Mouse (Mus musculus) kidney, adult 9 months (tissue): ENCODE results near the gene Atp6v0c.

Experiments used
- DNase-seq: peaks from one replicate; pipeline ENCODE4 v3.0.0; 2022

Gene Atp6v0c

DNA sequence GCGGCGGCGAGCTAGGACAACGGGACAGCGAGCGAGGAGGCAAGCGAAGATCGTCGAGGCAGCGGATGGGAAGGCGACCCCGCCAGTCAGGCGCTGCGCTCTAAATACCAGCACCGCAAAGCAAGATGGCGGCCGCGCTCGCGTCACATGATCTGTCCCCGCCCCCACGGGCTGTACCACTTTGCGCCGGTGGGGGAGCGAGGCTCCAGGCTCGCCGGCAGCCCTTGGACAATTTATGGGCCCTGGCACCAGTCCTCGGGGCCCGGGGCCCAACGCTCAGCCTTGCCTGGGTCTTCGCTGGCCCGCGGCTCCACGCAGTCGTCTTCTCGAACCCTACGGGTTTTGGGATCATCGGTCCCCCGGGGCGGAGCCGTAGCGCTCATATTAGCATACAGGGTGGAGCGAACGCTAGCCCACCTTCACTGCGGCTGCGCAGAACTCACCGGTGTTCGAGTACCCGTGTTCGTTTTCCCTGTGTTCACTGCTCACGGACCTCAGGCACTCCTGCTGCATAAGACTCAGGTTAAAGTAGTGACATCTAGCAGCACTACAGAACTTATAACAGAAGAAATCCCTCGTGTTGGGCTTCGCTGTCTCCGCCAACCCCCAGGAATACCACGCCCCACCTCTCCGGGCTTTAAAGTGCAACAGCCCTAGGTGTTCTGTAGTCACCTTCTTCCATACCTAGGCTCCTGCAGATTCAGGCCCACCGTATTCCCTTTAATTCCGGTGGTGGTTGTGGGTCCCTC, at the start of gene Atp6v0c:
Gene Atp6v0c, minus strand, starts transcription at position 386 of the 749 bp plus-strand sequence.
- peak; percentile 98 for DNase-seq

DNA sequence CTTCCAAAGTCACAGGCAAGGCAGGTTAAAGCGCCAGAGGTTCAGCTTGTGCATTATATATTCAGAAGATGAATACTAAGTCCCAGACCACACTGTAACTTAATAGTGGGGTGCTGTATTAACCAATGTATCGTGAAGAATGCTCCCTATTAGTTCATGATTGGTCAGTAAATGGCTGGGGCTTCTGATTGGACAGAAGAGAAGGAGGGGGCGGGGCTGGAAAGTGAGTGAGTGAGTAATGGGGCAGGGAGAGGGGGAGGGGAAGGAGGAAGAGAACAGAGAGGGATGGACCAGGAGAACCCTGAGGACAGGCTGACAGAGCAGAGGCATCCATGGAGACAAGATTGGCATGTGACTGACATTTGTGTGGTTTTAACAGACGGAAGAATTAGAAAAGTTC, 47.3 kb upstream of the Atp6v0c start:
- no peak for DNase-seq

DNA sequence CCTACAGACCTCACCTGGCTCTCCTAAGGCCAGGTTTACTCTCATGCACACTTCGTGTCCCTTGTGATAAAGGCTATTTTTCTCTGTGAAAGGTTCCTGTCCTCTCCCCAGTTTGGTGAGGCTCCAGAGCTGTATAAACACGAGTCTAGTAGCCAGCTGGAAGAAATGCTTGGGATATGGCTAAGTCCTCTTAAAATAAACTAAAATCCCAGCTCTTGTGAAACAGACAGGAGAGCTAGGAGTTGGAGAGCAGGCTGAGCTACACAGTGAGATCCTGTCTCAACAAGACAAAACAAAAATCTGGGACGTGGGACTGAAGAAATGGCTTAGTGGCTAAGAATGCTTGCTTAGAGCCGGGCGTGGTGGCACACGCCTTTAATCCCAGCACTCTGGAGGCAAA, 43.7 kb upstream of the Atp6v0c start:
- DNase-seq = no peak

DNA sequence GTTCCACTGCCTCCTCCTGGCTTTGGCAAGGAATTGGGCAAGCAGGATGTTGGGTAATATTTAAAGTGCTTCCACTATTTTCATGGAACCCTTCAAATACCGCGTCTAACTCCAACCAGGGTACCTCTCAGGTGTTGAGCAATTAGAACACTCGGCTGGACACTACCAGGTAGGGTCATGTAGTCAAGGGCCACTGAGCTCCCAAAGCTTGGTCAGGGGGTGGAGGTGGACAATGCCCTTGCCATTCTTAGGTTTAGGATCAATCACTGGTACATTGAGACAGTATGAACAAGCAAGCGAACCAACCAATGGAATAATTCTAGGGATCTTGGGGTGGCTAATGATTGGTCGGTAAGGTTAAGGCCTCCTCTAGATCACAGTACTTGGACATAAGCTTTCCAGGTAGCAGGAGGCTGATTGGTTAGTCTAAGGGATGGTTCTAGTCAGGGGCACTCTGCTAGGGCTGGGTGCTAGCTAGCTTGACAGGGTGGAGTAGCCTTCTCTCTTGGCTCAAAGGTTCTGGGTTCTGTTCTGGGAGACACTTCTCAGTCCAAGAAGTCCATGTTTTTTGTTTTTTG, 43.0 kb upstream of the Atp6v0c start:
- DNase-seq = no peak

DNA sequence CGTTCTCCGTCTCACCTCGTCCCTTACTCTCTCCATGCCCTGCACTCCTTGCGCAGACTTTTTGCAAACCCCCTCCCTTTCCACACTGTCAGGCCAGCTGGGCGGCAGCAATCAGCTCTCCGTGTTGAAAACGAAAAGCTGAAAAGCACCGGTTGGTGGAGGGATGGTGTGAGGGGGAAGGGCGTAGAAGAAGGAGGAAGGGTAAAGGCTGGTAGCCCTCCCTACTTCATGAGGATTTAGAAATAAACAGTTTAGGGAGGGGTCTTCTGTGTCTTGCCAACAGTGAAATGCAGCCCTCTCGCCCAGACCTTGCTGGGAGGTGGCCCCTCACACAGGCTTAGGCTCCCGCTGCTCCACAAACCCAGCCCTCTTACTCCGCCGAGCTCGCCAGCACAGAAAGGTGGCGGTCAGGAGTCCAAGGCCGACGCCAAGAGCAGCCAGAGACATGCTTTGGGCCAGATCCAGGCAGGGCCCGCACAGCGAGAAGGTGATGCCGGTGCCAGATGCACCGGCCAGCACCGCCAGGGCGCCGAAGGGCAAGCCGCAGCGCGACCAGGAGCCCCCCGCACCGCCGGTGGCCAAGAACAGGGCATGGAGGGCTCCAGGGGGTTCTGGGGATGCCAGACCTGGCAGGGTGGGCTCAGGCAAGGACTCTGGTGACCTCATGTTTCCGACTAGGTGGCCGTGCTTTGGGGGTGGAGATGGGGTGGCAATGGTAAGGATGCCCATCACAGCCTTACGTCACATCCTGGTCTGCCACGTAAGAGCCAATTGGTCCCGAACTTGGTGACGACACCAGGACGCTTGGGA, 42.3 kb upstream of the Atp6v0c start:
- DNase-seq = peak; percentile 50

DNA sequence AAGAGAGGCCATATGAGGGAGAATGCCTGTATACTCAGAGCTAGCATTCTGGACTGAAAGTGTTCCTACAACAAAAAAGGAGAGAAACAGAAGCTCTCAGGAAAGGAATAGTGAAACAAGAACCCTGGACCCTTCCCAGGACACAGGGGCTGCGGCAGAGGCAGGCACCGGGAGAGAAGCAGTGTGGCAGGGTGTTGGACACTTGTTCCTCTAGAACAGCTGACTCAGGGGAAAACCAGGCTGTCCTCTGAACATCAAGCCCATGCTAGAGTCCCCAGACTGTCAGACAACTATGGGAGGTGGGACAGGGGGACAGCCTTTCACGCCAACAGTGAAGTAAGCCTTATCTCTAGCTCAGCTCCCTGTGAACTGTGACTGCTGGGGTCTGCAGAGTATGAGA, 41.1 kb upstream of the Atp6v0c start:
- no peak for DNase-seq

DNA sequence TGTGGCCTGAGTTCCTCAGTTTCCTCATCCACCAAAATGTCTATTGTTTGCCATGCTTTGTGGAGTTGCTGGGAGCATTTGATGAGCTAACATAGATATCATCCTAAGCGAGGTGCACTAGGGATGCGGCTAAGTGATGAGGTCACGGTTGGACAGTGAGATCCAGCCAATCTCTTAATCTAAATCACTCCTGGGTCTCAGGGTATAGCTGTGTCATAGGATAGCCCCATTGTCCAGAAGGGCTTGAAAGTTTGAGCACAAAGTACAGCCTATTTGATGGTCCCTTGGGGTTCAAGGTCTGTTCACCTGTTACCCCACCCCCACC, 40.4 kb upstream of the Atp6v0c start:
- no peak for DNase-seq

DNA sequence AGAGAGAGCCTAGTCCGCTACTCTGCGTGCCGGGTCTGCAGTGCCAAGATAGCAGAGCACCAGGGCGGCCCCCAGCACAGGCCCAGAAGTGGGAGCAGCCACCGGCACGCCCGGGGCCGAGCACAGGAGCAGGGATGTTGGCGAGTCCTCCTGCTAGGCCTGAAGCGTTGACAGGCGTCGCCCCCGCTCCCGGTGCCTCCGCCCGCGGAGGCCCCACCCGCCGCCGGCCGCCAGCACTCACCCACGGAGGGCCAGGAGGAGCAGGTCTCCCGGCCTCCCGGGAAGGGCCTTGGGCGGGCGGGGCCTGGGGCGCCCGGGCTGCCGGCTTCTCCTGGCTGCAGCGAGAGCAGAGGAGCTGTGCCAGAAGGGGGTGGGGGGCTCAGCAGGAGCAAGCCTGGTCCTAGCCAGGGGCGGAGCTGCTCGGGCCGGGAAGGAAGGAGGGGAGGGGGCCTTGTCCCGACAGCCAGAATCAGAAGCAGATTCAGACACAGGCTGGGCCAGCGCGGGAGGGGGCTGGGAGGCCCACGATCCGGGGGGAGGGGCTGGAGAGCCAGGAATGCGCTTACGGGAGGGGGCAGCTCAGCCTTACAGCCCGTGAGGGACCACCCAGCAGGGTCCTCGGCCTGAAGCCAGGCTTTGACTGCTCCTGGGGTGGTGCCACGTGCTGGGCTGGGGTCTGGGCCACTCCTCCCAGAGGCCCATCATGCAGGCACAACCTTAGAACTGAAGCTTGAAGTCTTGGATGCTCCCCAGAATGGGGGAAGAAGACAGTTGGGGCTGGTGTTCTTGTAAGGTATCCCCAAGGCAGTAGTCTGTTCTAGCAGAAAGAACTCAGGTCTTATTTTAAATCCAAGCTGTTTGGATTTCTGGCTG, 39.8 kb upstream of the Atp6v0c start, which contains the start of gene Ntn3:
Gene Ntn3, minus strand, starts transcription at position 489 of the 873 bp plus-strand sequence.
- DNase-seq = no peak

DNA sequence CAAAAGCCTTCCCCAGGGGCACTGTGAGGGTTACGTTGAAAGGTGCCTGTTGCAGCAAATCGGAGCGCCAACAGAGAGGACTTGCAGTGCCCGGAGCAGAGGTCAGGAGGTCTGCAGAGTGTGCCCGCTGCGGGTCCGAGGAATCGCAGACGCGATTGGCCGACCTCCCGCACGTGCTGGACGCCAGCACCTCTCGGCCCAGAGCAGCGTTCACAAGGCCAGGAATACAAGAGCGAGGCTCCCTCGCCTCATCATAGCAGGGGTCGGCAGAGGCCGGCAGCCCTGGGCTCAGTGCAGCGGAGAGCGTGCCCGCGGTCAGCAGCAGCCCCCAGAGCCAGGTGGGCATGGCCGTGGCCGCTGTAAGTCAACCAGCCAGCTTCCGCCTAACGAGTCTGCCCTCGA, 39.1 kb upstream of the Atp6v0c start:
- DNase-seq = no peak

DNA sequence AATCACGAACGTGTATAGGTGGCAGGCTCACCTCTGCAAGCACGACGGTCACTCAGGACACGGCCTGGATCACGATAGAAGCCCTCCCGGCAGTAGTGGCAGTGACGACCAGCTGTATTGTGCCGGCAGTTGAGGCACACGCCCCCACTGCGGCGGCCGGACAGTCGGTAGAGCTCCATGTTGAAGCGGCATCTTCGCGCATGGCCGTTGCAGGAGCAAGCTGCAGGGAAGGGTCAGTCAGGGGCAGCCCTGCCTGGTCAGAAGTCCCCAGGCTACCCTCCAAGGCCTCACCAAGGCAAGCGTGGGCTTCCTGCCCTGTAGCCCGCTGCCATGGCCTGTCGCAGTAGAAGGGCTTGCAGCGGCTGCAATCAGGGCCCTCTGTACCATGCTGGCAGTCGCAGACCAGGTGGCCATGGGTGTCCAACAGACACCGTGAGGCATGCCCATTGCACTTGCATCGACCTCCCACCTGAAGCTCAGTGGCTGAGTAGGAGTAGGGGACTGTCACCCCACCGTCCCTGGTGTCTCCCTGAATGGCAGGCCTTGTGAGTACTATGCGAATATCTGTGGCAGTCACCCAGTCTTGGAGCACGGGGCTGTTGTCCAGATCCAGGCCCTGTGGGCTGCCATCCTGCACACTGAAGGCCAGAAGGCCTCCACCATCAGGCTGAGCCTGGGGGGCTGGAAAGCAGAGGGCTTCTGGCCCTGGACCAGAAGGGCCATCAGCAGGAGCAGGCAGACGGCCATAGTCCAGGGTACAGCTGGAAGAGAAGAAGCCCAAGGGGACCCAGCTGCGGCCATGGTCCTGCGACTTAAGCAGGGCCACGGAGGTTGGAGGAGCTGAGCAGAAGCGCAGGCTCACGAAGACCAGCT, 38.5 kb upstream of the Atp6v0c start:
- DNase-seq = no peak

DNA sequence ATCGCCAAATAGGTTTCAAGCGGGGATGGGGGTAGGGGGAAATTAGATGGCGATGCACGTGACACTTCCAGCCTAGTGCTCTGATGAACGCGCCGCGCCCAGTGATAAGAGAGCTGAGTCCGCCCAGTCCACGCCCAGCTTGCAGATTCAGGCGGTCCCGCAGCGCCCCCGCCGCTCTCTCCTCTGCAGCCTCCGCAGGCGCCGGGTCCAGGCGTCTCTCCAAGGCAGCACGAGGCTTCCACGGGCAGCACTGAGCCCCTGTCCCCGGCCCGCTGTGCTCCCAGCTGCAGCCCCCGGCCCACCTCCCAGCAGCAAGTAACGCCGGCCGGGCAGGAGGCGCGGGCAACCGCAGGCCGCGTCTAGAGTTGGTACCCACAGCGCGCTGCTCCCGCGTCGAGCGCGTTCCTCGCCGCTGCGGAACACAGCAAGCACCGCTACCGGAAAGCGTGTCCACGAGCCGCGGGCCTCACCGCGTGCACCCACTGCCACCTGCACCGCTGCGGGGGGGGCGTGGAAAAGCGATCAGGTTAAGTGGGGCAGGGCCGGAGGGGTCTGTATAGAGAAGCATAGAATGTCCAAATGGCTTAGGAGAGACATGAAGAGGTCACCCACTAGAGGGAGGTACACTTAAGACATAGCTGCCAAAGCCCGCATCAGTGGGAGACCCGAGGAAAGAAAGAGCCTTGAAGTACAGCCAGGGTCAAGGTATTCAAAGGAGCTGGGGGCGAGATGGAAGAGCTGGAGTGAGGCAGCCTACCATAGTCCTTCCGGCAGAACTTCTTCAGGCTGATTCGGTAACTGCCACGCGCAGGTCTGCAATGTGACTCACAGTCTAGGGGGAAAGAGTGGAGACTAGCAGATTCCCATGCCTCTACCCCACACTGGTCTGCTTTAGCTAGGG, 37.2 kb upstream of the Atp6v0c start:
- peak; percentile 21 for DNase-seq

DNA sequence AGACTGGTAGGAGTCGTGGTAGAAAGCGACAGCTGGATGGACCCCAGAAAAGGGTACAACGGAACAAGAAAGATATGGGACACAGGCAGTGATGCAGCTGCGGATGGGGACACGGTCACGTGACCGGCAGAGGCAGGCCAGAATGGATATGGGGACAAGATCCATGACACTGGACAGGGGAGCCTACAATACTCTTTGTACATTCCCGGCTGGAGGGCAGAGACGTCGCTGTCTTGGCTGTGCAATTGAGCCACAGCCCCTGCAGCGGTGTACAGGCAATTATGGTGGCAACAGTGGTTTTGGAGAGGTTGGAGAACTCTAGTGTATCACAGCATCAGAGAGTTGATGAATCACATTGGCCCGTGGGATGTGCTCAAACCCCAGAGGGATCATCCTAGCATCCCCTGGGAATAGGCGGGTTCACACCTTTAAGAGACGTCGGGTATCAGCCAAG, 36.4 kb upstream of the Atp6v0c start:
- no peak for DNase-seq

DNA sequence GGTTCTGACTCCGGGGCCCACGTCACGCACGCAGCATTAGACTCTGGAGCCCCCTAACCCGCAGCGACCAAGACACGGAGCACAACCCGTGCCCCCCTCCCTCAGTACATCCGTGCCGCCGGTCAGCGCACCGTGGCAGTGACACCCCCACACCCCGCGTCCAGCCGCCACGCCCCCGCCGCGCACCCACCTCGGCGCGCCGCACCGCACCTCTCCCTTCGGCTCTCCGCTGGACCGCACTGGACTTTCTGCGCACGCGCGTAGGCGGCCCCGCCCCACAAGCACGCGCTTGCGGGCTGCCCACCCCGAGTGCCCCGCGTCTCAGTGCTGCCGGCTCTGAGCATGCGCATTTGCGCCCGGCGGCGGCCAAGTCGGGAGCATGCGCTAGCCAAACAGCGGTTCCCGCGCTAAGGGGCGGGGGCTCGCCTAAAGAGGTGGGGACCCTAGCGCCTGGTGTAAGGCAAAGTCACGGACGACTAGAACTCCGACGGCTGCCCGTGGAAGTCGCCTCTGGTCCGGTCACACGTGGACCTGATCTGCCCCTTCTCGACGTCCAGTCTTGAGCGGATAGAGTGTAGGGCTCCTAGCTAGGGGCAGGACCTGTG, 35.9 kb upstream of the Atp6v0c start, which contains the start of gene Tbc1d24:
Gene Tbc1d24, minus strand, starts transcription at position 279 of the 605 bp plus-strand sequence.
- peak; percentile 89 for DNase-seq

DNA sequence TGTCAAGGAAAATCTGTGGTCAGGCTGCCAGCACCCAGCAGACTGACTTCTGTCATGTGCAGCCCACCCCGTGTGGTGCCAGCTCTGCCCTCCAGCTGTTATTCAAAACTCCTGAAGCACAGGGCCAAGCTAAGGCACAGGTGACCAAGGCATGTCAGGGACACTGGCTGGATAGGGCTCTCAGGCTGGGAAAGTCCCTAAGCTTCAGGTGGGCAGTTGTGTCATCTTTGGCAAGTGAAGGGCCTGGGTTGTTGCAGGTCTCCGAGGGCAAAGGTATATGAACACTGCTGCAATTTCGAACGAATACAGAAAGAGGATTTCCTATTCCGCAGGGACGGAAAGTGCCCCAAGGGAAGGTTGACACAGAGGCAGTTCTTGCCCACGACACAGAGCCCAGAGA, 35.3 kb upstream of the Atp6v0c start:
- DNase-seq = peak; percentile 11

DNA sequence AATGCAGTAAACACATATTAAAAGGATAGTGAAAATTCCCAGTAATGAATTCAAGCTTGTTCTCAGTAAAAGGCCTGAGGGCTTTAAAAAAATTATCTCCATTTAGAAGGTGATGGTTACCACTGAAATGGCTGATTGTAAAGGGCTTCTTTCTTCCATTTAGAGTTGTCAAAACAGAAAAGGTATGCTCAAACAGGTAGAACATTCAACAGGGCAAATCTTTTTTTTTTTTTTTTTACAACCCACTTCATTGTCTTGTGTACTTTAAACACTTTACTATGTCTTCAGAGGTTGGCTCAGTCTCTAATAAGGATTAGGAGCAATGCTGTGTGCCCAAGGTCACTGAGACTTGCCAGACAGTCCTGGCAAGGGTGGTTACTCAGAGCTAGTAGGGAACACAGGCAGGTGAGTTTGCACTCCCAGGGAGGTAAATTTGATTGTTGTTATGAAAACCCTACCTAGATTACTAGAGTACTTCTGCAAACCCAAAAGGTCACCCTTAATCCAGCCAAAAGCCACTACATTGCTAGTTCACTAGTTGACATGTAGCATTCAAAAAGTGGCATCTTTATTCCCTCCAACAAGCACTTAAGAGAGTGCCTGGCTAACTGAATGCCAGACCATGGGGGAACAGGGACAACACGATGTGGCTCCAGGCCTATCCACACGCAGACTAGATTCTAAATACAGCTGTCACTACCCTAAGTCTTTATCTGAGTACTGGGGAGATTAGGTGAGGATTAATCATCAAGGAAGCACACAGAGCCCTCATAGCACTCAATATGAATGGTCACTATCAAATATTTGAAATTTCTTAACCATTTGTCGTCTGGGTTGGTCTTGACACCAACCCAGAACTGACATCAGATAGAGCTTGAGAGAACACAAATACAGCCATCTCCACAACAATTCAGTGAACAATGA, 34.4 kb upstream of the Atp6v0c start:
- DNase-seq = no peak

DNA sequence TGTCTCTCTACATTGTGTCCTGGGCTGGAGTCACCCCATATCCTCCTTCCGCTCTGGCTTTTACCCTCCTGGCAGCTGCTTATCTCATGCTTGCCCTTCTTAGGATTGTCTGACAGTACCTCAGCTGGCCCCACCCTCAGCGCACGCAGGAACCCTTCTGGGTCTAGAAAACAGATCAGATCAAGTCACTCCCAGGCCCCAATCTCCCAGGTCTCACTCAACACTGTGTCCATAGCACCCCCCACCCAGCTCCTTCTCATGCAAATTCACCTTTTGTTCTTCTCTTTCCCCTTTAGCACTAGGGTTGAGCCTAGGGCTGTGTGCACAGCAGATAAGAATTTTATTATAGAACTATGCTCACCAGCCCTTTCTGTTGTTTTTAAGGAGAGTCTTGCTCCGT, 33.6 kb upstream of the Atp6v0c start:
- DNase-seq = no peak

DNA sequence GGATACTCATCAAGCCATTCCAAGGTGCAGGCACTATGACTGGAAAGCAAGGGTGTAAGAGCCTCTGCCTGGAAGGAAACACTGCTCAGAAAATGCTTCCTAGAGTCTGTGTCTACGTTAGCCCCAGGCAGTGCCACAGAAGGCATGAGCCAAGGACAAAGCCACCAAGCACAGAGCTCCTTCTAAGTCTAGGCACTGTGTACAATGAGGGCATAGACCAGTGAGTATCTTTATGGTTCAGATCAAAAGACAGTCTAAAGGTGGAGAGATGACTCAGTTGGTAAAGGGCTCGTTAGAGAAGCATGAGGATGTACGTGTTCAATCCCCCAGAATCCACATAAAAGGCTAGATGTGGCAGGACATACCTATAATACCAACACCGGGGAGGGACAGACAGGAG, 31.6 kb upstream of the Atp6v0c start:
- no peak for DNase-seq

DNA sequence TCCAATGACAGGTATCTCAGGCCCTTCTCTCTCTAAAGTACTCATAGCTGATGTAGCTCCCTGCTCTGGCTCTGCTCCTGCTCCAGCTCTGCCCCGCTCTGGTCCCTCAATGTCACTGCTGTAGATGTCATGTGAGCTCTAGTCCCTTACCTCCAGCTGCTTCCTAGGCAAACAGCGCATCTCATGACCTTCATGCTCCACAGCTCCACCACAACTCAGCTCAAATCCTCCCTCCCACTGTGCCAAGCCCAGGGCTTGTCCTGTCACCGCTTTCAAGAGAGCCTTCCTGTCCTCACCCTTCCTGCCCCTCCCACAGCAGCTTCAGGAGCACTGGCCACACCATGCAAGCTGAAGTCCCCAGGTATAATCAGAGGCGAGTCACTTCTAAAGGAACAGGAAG, 30.2 kb upstream of the Atp6v0c start:
- DNase-seq = peak; percentile 27

DNA sequence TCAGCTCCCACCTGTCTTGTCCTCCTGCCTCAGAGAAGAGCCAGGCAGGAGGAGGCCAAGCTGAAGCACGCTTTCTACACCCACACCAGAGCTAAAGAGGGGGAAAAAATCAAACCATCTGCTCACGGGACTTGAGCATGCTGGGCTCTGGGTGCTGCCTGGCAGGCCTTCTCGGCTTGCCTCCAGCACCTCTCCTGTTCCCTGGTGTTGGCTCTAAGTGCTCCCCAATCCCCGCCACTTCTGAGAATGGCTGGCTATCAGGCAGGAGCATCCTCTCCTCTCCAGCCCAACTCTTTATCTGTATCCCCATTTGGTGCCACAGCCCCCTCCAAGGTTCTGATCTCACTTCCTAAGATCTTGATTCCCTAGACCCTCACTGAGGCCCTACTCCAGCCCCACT, 29.8 kb upstream of the Atp6v0c start:
- DNase-seq = no peak
